Mouse (Mus musculus): ENCODE measurements around the gene Afap1l2. TPM values are rescaled to one million over a fixed set of nuclear protein-coding genes. Genes with fewer than 3 reads are reported as not detected.

The Afap1l2 gene
- polyA plus RNA-seq, 1 experiment from 2014 or later, result 3.0 TPM

DNA sequence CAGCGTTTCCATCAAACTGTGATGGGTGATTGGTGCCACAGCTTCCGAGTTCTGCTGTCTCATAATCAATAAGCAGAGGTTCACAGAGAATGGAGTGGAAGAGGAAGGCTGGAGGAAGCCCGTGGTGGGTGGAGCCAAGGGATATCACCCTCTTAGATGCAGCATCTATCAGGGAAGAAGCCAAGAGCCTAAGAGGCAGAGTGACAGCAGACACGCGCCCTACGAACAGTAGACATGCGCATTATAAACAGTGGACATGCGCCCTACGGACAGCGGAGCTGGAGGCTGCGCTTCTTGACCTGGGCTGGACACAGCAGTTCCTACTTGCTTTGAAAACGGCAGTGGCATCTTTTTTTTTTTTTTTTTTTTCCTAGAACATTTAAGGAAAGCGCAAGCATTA is 53.2 kb downstream of the Afap1l2 start:
- Histone ChIP-seq H3K4me2 (ENCODE audit: low read depth, low read length) (no peak overlapping the region), H3K4me1 (ENCODE audit: control insufficient read depth, insufficient read depth, low read length) (peaks cover 5% of the 10 kb centered on the region; the same call in 1 of the 2 replicates), H3K27ac (ENCODE audit: low read length) (no peak overlapping the region), H3K27me3 (ENCODE audit: control insufficient read depth, insufficient read depth, low read length) (no peaks in the 10 kb centered on the region), H3K36me3 (ENCODE audit: control insufficient read depth, insufficient read depth) (no peaks in the 10 kb centered on the region), H3K9ac (ENCODE audit: low read length) (no peak overlapping the region), H3K4me3 (ENCODE audit: low read length) (no peak overlapping the region), H3K9me3 (replicated peaks; ENCODE audit: control insufficient read depth, low read length) (no peaks in the 10 kb centered on the region)
- ATAC-seq (replicated peaks; ENCODE audit: extremely low read depth, insufficient read depth, low FRiP score), result no peak
- 84% methylated on average over 13 of the region's 13 CpGs for WGBS

DNA sequence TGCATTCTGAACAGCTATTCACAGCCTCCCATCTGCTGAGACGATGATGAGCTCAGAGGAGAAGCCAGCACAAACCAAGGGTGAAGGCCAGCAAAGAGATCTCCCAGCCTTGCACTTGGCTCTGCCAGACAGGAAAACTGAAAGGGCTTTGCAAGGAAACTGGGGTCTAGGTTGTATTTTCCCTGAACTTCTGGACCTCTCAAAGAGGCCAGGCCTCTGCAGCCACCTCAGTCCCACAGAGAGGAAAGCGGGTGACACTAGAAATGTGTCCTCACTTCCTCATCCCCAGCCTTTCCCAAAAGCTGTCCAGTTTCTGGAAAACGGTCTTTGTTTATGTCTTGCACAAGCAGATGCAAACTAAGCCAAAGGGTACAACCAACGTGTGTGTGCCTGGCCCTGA is 54.2 kb downstream of the Afap1l2 start:
- 67% methylated on average over 4 of the region's 4 CpGs for WGBS
- no peak overlapping the region for H3K4me3 ChIP-seq (ENCODE audit: low read length)
- no peak overlapping the region for H3K9ac ChIP-seq (ENCODE audit: low read length)
- no peaks in the 10 kb centered on the region for H3K9me3 ChIP-seq (replicated peaks; ENCODE audit: control insufficient read depth, low read length)
- H3K27me3 ChIP-seq (ENCODE audit: control insufficient read depth, insufficient read depth, low read length), result no peaks in the 10 kb centered on the region
- peaks cover under 1% of the 10 kb centered on the region; the same call in 1 of the 2 replicates for H3K4me1 ChIP-seq (ENCODE audit: control insufficient read depth, insufficient read depth, low read length)
- no peak overlapping the region for H3K4me2 ChIP-seq (ENCODE audit: low read depth, low read length)
- no peaks in the 10 kb centered on the region for H3K36me3 ChIP-seq (ENCODE audit: control insufficient read depth, insufficient read depth)
- ATAC-seq (replicated peaks; ENCODE audit: extremely low read depth, insufficient read depth, low FRiP score), result no peak
- H3K27ac ChIP-seq (ENCODE audit: low read length), result no peak overlapping the region

DNA sequence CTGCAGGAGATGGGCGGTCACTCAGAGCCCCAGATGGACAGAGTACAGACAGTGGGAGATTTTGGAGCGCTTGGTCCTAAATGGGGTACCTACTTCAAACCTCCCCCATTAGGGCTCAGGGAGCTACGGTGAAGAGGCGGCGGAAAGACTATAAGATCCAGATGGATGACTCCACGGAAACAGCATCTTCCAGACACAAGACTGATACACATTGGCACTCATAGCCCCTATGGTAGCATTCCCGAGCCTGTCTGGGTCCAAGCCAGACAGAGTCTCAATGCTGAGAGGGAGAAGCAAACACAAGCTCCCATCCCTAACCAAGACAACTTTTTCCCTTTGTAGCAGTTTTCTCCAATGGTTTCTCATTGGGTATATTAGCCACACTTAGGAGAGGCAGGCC is 57.2 kb downstream of the Afap1l2 start:
- Histone ChIP-seq H3K36me3 (ENCODE audit: control insufficient read depth, insufficient read depth) (no peaks in the 10 kb centered on the region), H3K9me3 (replicated peaks; ENCODE audit: control insufficient read depth, low read length) (no peaks in the 10 kb centered on the region), H3K9ac (ENCODE audit: low read length) (no peak overlapping the region), H3K27ac (ENCODE audit: low read length) (no peak overlapping the region), H3K27me3 (ENCODE audit: control insufficient read depth, insufficient read depth, low read length) (no peaks in the 10 kb centered on the region), H3K4me3 (ENCODE audit: low read length) (no peak overlapping the region), H3K4me2 (ENCODE audit: low read depth, low read length) (no peak overlapping the region), H3K4me1 (ENCODE audit: control insufficient read depth, insufficient read depth, low read length) (no peaks in the 10 kb centered on the region)
- no peak for ATAC-seq (replicated peaks; ENCODE audit: extremely low read depth, insufficient read depth, low FRiP score)
- 85% methylated on average over 7 of the region's 7 CpGs for WGBS

DNA sequence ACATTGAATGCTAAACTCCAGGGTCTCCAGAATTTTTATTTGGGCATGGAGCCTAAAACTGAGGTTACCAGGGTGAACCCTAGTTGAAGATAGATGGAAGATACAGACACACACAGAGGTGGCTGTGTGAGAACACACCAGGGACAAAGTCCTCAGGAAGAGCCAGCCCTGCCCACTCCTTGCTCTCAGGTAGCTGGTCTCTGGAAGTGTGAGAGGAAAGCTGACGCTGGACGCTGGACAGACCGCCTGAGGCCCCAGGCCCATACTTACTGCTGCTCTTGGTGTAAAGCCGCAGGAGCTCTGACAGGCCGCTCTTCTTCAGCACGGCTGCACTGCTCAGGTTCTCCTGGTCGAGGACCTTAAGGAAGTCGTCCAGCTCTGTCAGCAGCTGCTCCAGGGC is 58.2 kb downstream of the Afap1l2 start:
- no peaks in the 10 kb centered on the region for H3K36me3 ChIP-seq (ENCODE audit: control insufficient read depth, insufficient read depth)
- ATAC-seq (replicated peaks; ENCODE audit: extremely low read depth, insufficient read depth, low FRiP score), result no peak
- H3K27me3 ChIP-seq (ENCODE audit: control insufficient read depth, insufficient read depth, low read length), result no peaks in the 10 kb centered on the region
- H3K4me1 ChIP-seq (ENCODE audit: control insufficient read depth, insufficient read depth, low read length), result no peaks in the 10 kb centered on the region
- H3K9me3 ChIP-seq (replicated peaks; ENCODE audit: control insufficient read depth, low read length), result no peaks in the 10 kb centered on the region
- H3K4me2 ChIP-seq (ENCODE audit: low read depth, low read length), result no peak overlapping the region
- H3K4me3 ChIP-seq (ENCODE audit: low read length), result no peak overlapping the region
- 54% methylated on average over 8 of the region's 8 CpGs for WGBS
- H3K9ac ChIP-seq (ENCODE audit: low read length), result no peak overlapping the region
- no peak overlapping the region for H3K27ac ChIP-seq (ENCODE audit: low read length)

DNA sequence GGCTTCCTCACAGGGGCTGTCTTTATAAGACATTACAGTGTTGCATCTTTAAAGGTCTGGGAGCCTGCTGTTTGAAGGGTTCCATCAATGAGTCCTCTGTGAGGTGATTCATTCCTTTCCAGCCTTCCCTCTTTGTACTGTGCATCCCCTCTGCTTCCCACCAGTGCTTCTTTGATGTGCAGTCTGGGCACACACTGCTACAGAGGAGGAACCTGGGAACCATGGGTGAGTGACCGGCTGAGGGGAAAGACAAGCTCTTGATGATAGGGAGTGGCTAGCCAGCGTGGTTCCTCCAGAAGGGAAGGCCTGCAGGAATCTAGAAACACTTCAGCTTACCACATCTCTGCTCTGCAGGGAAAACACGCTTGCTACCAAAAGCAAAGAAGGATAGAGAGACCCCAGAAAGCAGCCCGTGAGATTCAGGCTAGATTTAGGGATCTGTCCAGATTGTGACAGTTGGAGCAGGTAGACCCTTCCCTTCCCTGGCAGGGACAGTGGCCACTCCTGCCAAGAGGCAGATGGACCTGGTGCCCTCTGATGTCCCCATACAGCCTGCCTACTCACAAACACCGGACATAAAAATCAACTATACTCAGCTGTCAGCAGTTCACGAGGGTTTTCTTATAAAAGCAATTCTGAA is 59.9 kb downstream of the Afap1l2 start:
- ATAC-seq (replicated peaks; ENCODE audit: extremely low read depth, insufficient read depth, low FRiP score), result no peak
- WGBS, result 62% methylated on average over 6 of the region's 6 CpGs

DNA sequence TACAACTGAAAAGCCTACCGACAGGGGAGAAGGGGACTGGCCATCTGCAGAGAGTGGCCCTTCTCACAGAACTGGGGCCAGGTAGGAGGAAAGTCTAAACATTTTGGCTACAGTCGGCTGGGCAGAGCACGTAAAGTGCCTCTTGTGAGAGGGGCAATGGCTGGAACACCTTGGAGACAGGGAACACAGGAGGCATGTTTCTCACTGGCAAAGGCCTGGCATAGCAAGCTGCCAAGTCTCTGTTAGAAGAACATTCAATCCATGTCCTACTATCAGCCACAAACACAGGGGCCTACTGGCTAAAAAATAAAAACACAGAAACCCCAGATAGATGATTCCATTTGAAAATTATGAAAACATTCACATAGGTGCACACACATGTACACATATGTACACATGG is 61.3 kb downstream of the Afap1l2 start:
- no peak overlapping the region for H3K9ac ChIP-seq (ENCODE audit: low read length)
- H3K4me1 ChIP-seq (ENCODE audit: control insufficient read depth, insufficient read depth, low read length), result no peaks in the 10 kb centered on the region
- H3K4me2 ChIP-seq (ENCODE audit: low read depth, low read length), result no peak overlapping the region
- H3K4me3 ChIP-seq (ENCODE audit: low read length), result no peak overlapping the region
- no peak for ATAC-seq (replicated peaks; ENCODE audit: extremely low read depth, insufficient read depth, low FRiP score)
- WGBS, result 87% methylated on average over 3 of the region's 3 CpGs
- no peak overlapping the region for H3K27ac ChIP-seq (ENCODE audit: low read length)
- no peaks in the 10 kb centered on the region for H3K36me3 ChIP-seq (ENCODE audit: control insufficient read depth, insufficient read depth)
- H3K27me3 ChIP-seq (ENCODE audit: control insufficient read depth, insufficient read depth, low read length), result no peaks in the 10 kb centered on the region
- no peaks in the 10 kb centered on the region for H3K9me3 ChIP-seq (replicated peaks; ENCODE audit: control insufficient read depth, low read length)

More for the DNA sequence above, 59.9 kb downstream of the Afap1l2 start:
- no peak overlapping the region for H3K4me3 ChIP-seq (ENCODE audit: low read length)
- H3K4me1 ChIP-seq (ENCODE audit: control insufficient read depth, insufficient read depth, low read length), result no peaks in the 10 kb centered on the region
- no peaks in the 10 kb centered on the region for H3K9me3 ChIP-seq (replicated peaks; ENCODE audit: control insufficient read depth, low read length)
- no peak overlapping the region for H3K9ac ChIP-seq (ENCODE audit: low read length)
- no peaks in the 10 kb centered on the region for H3K27me3 ChIP-seq (ENCODE audit: control insufficient read depth, insufficient read depth, low read length)
- H3K27ac ChIP-seq (ENCODE audit: low read length), result no peak overlapping the region
- H3K4me2 ChIP-seq (ENCODE audit: low read depth, low read length), result no peak overlapping the region
- no peaks in the 10 kb centered on the region for H3K36me3 ChIP-seq (ENCODE audit: control insufficient read depth, insufficient read depth)

DNA sequence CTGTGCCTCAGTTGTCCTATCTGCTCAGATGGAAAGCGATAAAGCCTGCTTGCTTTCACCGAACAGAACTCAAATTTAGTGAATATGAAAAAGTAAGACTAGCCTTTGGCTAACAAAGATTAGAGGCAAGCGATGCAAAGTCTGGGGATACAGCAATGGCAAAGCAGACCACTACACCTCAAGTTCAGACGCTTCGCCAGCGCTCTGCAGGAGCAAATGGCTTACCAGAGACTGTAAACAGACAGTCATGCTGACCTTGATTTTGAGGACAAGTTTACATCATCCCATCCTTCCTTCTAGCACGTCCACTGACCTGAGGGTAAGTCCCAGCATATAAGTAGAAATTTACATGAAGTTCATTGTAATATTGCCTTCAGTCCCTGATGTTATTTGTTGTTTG is 61.8 kb downstream of the Afap1l2 start:
- H3K27me3 ChIP-seq (ENCODE audit: control insufficient read depth, insufficient read depth, low read length), result no peaks in the 10 kb centered on the region
- ATAC-seq (replicated peaks; ENCODE audit: extremely low read depth, insufficient read depth, low FRiP score), result no peak
- H3K4me1 ChIP-seq (ENCODE audit: control insufficient read depth, insufficient read depth, low read length), result no peaks in the 10 kb centered on the region
- no peaks in the 10 kb centered on the region for H3K36me3 ChIP-seq (ENCODE audit: control insufficient read depth, insufficient read depth)
- no peaks in the 10 kb centered on the region for H3K9me3 ChIP-seq (replicated peaks; ENCODE audit: control insufficient read depth, low read length)
- no peak overlapping the region for H3K27ac ChIP-seq (ENCODE audit: low read length)
- H3K4me3 ChIP-seq (ENCODE audit: low read length), result no peak overlapping the region
- H3K4me2 ChIP-seq (ENCODE audit: low read depth, low read length), result no peak overlapping the region
- 86% methylated on average over 7 of the region's 7 CpGs for WGBS
- H3K9ac ChIP-seq (ENCODE audit: low read length), result no peak overlapping the region

DNA sequence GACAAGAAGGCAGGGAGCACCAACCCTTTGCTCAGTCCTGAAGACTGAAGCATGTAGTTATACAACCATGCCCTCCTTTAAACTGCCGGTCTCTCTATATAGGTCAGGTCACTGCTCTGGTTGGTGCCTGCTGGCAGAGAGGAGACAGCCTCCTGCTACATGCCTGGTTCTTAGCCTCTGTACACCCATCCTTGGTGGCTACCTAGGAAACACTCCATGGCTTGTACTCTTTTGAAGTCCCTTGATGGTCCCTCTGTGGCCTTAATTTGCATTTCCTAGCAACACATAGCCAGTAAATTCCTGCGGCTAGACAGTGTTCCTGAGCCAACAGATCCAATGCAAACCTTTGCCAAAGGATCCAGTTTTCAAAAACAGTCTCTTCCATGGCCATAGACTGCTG is 62.4 kb downstream of the Afap1l2 start:
- ATAC-seq (replicated peaks; ENCODE audit: extremely low read depth, insufficient read depth, low FRiP score), result no peak
- H3K4me2 ChIP-seq (ENCODE audit: low read depth, low read length), result no peak overlapping the region
- WGBS, result 78% methylated on average over 2 of the region's 2 CpGs
- H3K36me3 ChIP-seq (ENCODE audit: control insufficient read depth, insufficient read depth), result no peaks in the 10 kb centered on the region
- H3K27me3 ChIP-seq (ENCODE audit: control insufficient read depth, insufficient read depth, low read length), result no peaks in the 10 kb centered on the region
- no peak overlapping the region for H3K9ac ChIP-seq (ENCODE audit: low read length)
- no peak overlapping the region for H3K4me3 ChIP-seq (ENCODE audit: low read length)
- no peak overlapping the region for H3K27ac ChIP-seq (ENCODE audit: low read length)
- H3K9me3 ChIP-seq (replicated peaks; ENCODE audit: control insufficient read depth, low read length), result no peaks in the 10 kb centered on the region
- no peaks in the 10 kb centered on the region for H3K4me1 ChIP-seq (ENCODE audit: control insufficient read depth, insufficient read depth, low read length)

DNA sequence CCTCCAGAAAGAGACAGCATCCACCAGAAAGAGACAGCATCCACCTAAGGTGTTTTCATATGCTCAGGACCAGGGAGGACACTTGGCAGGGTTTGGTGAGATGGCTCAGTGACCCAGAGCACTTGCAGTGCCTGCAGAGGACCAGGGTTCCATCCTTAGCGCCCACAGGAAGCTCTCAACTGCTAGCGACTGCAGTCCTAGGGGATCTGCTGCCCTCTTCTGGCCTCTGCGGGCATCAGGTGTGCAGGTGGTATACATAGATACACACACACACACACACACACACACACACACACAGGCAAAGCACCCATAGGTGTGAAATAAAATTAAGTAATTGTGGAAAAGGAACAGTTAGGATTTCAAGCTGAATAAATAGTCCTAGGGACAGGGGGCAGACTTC is 63.2 kb downstream of the Afap1l2 start:
- Histone ChIP-seq H3K9me3 (replicated peaks; ENCODE audit: control insufficient read depth, low read length) (no peaks in the 10 kb centered on the region), H3K27me3 (ENCODE audit: control insufficient read depth, insufficient read depth, low read length) (no peaks in the 10 kb centered on the region), H3K27ac (ENCODE audit: low read length) (no peak overlapping the region), H3K4me1 (ENCODE audit: control insufficient read depth, insufficient read depth, low read length) (no peaks in the 10 kb centered on the region), H3K4me2 (ENCODE audit: low read depth, low read length) (no peak overlapping the region), H3K4me3 (ENCODE audit: low read length) (no peak overlapping the region), H3K9ac (ENCODE audit: low read length) (no peak overlapping the region), H3K36me3 (ENCODE audit: control insufficient read depth, insufficient read depth) (no peaks in the 10 kb centered on the region)
- 92% methylated on average over 3 of the region's 3 CpGs for WGBS
- ATAC-seq (replicated peaks; ENCODE audit: extremely low read depth, insufficient read depth, low FRiP score), result no peak
